Mouse (Mus musculus) liver, adult 2 months (tissue): ENCODE results near the gene Snd1.

Experiments used
- CTCF ChIP-seq: fragments of 200-500 bp; IDR thresholded peaks from 2 replicates; pipeline ENCODE4 v1.5.1; 2011; ENCODE audit warnings: low read depth, low read length, control low read depth
- POLR2A ChIP-seq: fragments of 200-500 bp; IDR thresholded peaks from 2 replicates; pipeline ENCODE4 v1.6.1; 2011; ENCODE audit warnings: low read length, control low read depth; ENCODE audit not compliant: insufficient read depth; ENCODE audit errors: extremely low read depth

GRCm38 (mm10) chr6:28767891-28768481 lies 293.0 kb downstream of the Snd1 start:
- no peak for TF ChIP-seq CTCF
- no peak for TF ChIP-seq POLR2A
